Mouse (Mus musculus) cortical plate, adult 2 months (tissue): ENCODE measurements around the gene Shisa8. TPM values are rescaled to one million over a fixed set of nuclear protein-coding genes. Genes with fewer than 3 reads are reported as not detected.

Source experiments
- H3K27ac ChIP-seq: fragments of 200-500 bp; 2 replicates; pipeline ENCODE4 v1.5.1; 2012; ENCODE audit warnings: low read length, control low read depth, inconsistent platforms; ENCODE audit not compliant: insufficient read depth
- H3K4me1 ChIP-seq: fragments of 200-500 bp; 2 replicates; pipeline ENCODE4 v1.6.1; 2011; ENCODE audit warnings: low read length; ENCODE audit not compliant: control insufficient read depth, insufficient read depth
- H3K4me3 ChIP-seq: fragments of 200-500 bp; 2 replicates; pipeline ENCODE4 v1.5.1; 2011; ENCODE audit warnings: mild to moderate bottlenecking, low read length, control low read depth; ENCODE audit not compliant: insufficient read depth
- CTCF ChIP-seq: fragments of 200-500 bp; IDR thresholded peaks from 2 replicates; pipeline ENCODE4 v1.5.1; 2011; ENCODE audit warnings: mild to moderate bottlenecking, control low read depth, low read length; ENCODE audit not compliant: insufficient read depth; ENCODE audit errors: extremely low read depth
- POLR2A ChIP-seq: fragments of 200-500 bp; IDR thresholded peaks from 2 replicates; pipeline ENCODE4 v1.6.1; 2011; ENCODE audit warnings: mild to moderate bottlenecking, low read length, control low read depth; ENCODE audit not compliant: insufficient read depth; ENCODE audit errors: extremely low read depth
- polyA plus RNA-seq: library from polyadenylated mRNA; depleted of rRNA; stranded (reverse); fragments of >200 nt; gene quantifications from 2 replicates; pipeline ENCODE4 v1.2.3, GENCODE M21; 2012; rRNA removed

The Shisa8 gene
- polyA plus RNA-seq, 1 experiment, result 5.3 TPM

- Histone ChIP-seq H3K4me3 (no peak overlapping the region), H3K4me1 (peaks cover 15% of the 10 kb centered on the region), H3K27ac (no peak overlapping the region)
- TF ChIP-seq POLR2A (no peak), CTCF (no peak)
Measured at GRCm38 (mm10) chr15:82156902-82157301, 55.7 kb downstream of the Shisa8 start.

- H3K4me3 ChIP-seq, result no peak overlapping the region
- no peak overlapping the region for H3K27ac ChIP-seq
- peaks cover 15% of the 10 kb centered on the region for H3K4me1 ChIP-seq
- no peak for TF ChIP-seq POLR2A
- no peak for TF ChIP-seq CTCF
Measured at GRCm38 (mm10) chr15:82156298-82156697, 56.3 kb downstream of the Shisa8 start.

Other genes starting within 250 kb of the Shisa8 start
- gene 1700029P11Rik, start 232.3 kb downstream of the Shisa8 start, polyA plus RNA-seq, result not detected in 2 replicates
- gene Xrcc6, start 225.0 kb downstream of the Shisa8 start, polyA plus RNA-seq, result 23.5 and 27.4 TPM in 2 replicates
- gene Desi1, start 179.0 kb downstream of the Shisa8 start, polyA plus RNA-seq, result 126 and 134 TPM in 2 replicates
- gene Snu13, start 165.2 kb downstream of the Shisa8 start, polyA plus RNA-seq, result 133 and 137 TPM in 2 replicates
- gene 4930407I10Rik, start 153.7 kb downstream of the Shisa8 start, polyA plus RNA-seq, result not detected in 2 replicates
- gene Mei1, start 142.8 kb downstream of the Shisa8 start, polyA plus RNA-seq, result 6.1 and 7.9 TPM in 2 replicates
- 16.3 and 16.5 TPM in 2 replicates for gene Ccdc134, start 84.9 kb downstream of the Shisa8 start, polyA plus RNA-seq
- gene Srebf2, start 65.6 kb downstream of the Shisa8 start, polyA plus RNA-seq, result 138 and 166 TPM in 2 replicates
- 0.48 and 0.76 TPM in 2 replicates for gene Tnfrsf13c, start 11.6 kb upstream of the Shisa8 start, polyA plus RNA-seq
- gene Cenpm, start 31.9 kb upstream of the Shisa8 start, polyA plus RNA-seq, result 6.7 and 7.0 TPM in 2 replicates
- gene 1500009C09Rik, start 39.6 kb upstream of the Shisa8 start, polyA plus RNA-seq, result 155 TPM in 2 replicates
- gene Sept3, start 62.1 kb upstream of the Shisa8 start, polyA plus RNA-seq, result 367 and 405 TPM in 2 replicates
- 0.13 TPM in 1 of 2 replicates, not detected in the other for gene Wbp2nl, start 86.1 kb upstream of the Shisa8 start, polyA plus RNA-seq
- 52.8 and 54.8 TPM in 2 replicates for gene Naga, start 126.1 kb upstream of the Shisa8 start, polyA plus RNA-seq
- 0.49 and 0.52 TPM in 2 replicates for gene Pheta2, start 126.1 kb upstream of the Shisa8 start, polyA plus RNA-seq
- gene Smdt1, start 126.1 kb upstream of the Shisa8 start, polyA plus RNA-seq, result 279 and 280 TPM in 2 replicates
- 461 and 466 TPM in 2 replicates for gene Ndufa6, start 141.5 kb upstream of the Shisa8 start, polyA plus RNA-seq
- 50.3 and 57.9 TPM in 2 replicates for gene Cyp2d22, start 167.4 kb upstream of the Shisa8 start, polyA plus RNA-seq
- not detected in 2 replicates for gene Cyp2d11, start 181.2 kb upstream of the Shisa8 start, polyA plus RNA-seq
- not detected in 2 replicates for gene Cyp2d10, start 194.4 kb upstream of the Shisa8 start, polyA plus RNA-seq
- not detected in 2 replicates for gene Cyp2d9, start 220.6 kb upstream of the Shisa8 start, polyA plus RNA-seq